Mouse (Mus musculus): ENCODE data around the gene Fancd2.

The Fancd2 gene

DNA sequence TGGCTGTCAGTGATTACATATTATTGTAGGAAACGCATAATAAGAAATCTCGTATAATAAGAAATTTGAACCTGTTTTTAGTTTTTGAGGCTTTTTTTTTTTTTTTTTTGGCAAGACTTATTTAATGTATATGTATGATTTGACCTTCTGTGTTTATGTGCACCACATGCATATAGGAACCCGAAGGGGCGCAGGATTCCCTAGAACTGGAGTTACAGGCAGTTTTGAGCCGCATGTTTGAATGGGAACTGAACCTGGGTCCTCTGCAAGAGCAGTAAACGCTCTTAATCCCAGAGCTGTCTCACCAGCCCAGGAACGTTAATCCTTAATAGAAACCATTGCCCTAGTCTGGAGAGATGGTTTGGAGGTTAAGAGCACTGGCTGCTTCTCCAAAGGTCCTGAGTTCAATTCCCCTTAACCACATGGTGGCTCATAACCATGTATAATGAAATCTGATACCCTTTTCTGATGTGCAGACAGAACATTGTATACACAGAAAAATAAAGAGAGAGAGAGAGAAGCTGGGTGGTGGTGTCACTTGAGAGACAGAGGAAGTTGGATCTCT lies 440 bp downstream of the Fancd2 start:
- DNase-seq, result no peak

- no peak for DNase-seq
Measured at GRCm38 (mm10) chr6:113534886-113535285, 3.4 kb downstream of the Fancd2 start.

- DNase-seq, result no peak
Measured at GRCm38 (mm10) chr6:113541610-113542009, 10.1 kb downstream of the Fancd2 start.

GRCm38 (mm10) chr6:113543906-113544481 lies 12.5 kb downstream of the Fancd2 start:
- no peak for DNase-seq

DNA sequence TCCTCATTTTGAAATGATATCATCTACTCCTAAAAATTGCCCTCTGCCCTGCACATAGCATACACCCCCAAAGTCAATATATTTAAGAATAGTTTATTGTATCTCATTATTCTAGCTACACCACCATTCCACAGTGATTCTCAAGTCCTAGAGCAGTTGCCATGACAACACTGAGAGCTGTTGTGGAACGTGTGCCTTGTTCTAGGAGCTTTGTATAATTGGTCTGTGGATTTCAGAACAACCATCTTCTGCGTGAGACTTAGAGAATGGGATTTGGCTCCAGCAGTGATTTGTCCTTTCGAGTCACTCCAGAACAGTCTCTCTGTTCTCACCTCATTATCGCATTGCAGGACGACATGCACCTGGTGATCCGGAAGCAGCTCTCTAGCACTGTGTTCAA lies 28.3 kb downstream of the Fancd2 start:
- DNase-seq, result no peak

GRCm38 (mm10) chr6:113564557-113564956 lies 33.1 kb downstream of the Fancd2 start:
- peak; percentile 34 for DNase-seq

DNA sequence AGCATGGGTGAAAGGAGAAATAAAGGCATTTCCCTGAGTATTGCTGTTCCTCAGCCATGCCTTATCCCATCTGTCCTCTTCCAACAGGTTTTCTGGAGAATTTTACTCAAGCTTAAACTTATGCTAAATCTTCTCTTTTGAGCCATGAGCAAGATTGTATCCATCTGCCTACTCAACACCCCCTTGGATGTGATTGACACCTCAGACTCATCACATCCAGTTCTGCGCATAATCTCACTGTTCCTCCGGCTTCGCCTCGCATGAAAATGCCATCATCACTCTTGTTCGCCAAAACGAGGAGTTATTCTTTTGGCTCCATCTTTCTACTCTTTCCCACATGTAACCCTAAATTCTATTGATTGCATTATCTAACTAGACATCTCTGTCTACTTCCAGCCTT lies 44.6 kb downstream of the Fancd2 start:
- no peak for DNase-seq

DNA sequence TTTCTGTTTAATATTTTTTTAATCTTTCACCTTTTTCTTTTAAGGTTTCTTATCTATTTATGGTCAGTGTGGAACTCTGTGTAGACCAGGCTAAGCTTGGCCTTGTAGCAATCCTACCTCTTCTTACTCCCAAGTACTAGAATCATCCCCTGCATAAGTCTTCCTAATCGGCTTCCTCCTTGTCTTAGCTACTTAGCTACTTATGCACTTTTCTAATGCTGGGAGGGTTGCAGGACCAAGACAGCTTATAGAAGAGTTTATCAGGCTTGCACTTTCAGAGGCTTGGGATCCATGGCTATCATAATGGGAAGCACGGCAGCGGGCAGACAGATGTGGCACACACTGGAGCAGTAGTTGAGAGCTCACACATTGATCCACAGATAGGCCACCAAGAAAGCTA lies 47.8 kb downstream of the Fancd2 start:
- DNase-seq, result no peak

GRCm38 (mm10) chr6:113583023-113583422 lies 51.5 kb downstream of the Fancd2 start:
- no peak for DNase-seq

GRCm38 (mm10) chr6:113585065-113585464 lies 53.6 kb downstream of the Fancd2 start:
- DNase-seq, result no peak

GRCm38 (mm10) chr6:113586466-113587183 lies 55.1 kb downstream of the Fancd2 start:
- DNase-seq, result peak; percentile 57

- DNase-seq, result no peak
Measured at GRCm38 (mm10) chr6:113592637-113593036, 61.2 kb downstream of the Fancd2 start.

GRCm38 (mm10) chr6:113597945-113598344 lies 66.5 kb downstream of the Fancd2 start:
- no peak for DNase-seq

- DNase-seq, result no peak
Measured at GRCm38 (mm10) chr6:113599833-113600232, 68.4 kb downstream of the Fancd2 start.

- DNase-seq, result no peak
Measured at GRCm38 (mm10) chr6:113600543-113601139, 69.2 kb downstream of the Fancd2 start, which contains the start of gene Fancd2os. TSS of gene Fancd2os (minus strand) at chr6:113600715.

DNA sequence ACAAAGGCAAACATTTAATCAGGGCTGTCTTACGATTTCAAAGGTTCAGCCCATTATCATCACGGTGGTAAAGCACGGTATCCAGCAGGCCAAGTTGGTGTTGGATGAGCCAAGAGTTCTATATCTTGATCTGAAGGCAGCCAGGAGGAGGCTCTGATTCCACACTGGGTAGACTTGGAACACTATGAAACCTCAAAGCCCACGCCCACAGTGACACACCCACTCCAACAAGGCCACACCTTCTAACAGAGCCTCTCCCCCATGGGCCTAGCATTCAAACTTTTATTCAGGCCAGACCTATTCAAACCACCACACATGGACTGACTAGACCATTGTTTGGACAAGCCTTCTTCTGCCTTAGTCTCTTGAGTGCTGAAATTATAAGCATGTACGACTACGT lies 71.3 kb downstream of the Fancd2 start:
- DNase-seq, result no peak

DNA sequence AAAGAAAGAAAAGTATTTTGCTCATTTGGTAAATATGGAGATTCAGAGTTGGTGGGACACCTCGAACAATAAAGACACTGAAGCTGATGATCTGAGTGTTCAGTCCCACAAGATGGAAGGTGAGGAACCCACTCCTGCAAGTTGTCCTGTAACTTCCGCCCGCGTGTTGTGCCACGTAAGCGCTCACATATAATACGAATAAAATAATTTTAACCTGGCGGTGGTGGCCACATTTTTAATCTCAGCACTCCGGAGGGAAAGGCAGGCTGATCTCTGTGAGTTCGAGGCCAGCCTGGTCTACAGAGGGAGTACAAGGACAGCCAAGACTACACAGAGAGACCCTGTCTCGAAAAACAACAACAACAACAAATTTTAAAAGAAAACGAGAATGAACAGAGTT lies 72.5 kb downstream of the Fancd2 start:
- DNase-seq, result no peak

GRCm38 (mm10) chr6:113604432-113605223 lies 73.1 kb downstream of the Fancd2 start, which contains the start of gene Brk1:
TSS of gene Brk1 (plus strand) at chr6:113604772.
- peak; percentile 88 for DNase-seq

- DNase-seq, result no peak
Measured at GRCm38 (mm10) chr6:113605224-113605545, 73.7 kb downstream of the Fancd2 start.

GRCm38 (mm10) chr6:113608871-113609270 lies 77.4 kb downstream of the Fancd2 start:
- DNase-seq, result no peak

DNA sequence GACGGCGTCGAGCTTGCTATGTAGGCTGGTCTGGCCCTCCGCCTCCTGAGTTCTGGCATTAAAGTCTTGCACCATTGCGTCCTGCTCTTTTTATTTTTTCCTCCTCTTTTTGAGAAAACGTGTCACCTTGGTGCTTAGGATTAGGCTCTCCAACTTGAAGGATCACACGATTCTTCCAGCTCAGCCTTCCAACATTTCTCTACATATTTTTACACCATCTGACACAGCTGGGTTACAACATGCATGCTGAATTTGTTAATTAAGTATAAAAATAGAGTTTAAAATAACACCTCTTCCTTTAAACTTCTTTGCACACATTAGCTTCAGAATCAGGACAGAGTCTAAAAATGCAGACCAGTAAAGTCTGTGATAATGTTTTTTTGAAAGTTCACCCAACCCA lies 77.8 kb downstream of the Fancd2 start:
- DNase-seq, result no peak

GRCm38 (mm10) chr6:113612258-113612969 lies 80.9 kb downstream of the Fancd2 start:
- DNase-seq, result peak; percentile 21

DNA sequence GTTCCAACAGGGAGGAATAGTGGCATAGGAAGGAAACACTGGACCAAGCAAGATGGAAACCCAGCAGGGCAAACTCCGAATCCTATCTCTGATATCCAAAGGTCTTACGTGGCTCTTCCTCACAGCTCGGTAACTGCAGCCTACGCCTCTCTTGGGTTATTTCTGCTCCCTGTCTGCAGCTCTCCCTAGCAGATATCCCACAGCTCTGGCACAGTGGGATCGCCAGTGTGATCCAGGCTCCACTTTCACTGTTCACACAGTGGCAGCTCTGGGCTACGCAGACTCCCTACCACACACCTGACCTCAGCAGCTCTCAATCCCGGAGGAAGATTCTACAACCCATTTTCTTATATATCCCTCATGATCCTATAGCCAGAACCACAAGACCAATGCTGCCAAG lies 82.7 kb downstream of the Fancd2 start:
- DNase-seq, result no peak
